Mouse (Mus musculus): ENCODE measurements around the gene Imp4. TPM values are rescaled to one million over a fixed set of nuclear protein-coding genes. Genes with fewer than 3 reads are reported as not detected.

The Imp4 gene
- polyA plus RNA-seq, 1 experiment from 2014 or later: 58.8 TPM

DNA sequence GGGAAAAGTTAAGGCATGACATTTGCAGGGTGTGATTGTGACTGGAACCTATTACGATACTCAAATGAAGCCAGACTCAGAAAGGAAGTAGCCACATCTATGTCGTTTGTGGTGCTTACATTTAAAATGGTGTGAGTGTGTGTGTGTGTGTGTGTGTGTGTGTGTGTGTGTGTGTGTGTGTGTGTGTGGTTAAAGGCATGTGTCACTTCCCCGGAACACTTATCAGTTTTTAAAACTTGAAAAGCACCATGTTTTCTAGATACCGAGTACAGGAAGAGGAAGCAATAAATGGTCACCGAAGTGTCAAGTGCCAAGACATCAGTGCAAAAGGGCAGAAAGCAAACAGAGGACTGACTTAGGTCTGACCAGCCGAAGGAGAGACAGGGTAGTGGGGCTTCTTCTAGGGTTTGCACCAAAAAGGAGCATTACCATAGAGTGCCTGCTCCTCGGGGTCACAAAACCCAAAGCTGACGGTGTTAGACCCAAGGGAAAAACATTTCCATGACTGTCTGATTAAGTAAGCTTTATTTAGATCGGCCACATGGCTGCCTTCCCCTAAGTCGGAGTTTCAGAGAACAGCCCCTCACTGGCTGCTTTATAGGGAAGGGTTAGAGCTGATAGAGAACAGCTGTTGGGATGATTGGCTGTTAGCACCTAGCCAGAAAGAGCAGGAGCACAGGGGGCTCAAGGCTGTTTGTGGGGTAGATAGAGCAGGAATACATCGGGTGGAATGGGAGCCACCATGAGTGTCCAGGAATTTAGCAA, 39.4 kb downstream of the Imp4 start:
- WGBS: 76% methylated on average over 11 of the region's 11 CpGs
- H3K9ac ChIP-seq (replicated peaks; ENCODE audit: low read depth, low read length): no peak overlapping the region
- ATAC-seq: no peak

GRCm38 (mm10) chr1:34480801-34481200, 41.1 kb downstream of the Imp4 start:
- ATAC-seq: no peak
- Histone ChIP-seq H3K4me1 (replicated peaks; ENCODE audit: control insufficient read depth, insufficient read depth, low read length) (peaks cover 4% of the 10 kb centered on the region), H3K27me3 (replicated peaks; ENCODE audit: control insufficient read depth, insufficient read depth, low read length) (no peaks in the 10 kb centered on the region), H3K36me3 (ENCODE audit: control insufficient read depth, insufficient read depth) (no peaks in the 10 kb centered on the region), H3K9me3 (ENCODE audit: control insufficient read depth, low read length) (no peaks in the 10 kb centered on the region), H3K27ac (ENCODE audit: low read length) (no peak overlapping the region), H3K9ac (replicated peaks; ENCODE audit: low read depth, low read length) (no peak overlapping the region), H3K4me3 (replicated peaks; ENCODE audit: low read length) (no peak overlapping the region), H3K4me2 (ENCODE audit: low read length) (no peak overlapping the region)
- WGBS: 86% methylated on average over 5 of the region's 5 CpGs

More for the DNA sequence above, 39.4 kb downstream of the Imp4 start:
- Histone ChIP-seq H3K4me1 (replicated peaks; ENCODE audit: control insufficient read depth, insufficient read depth, low read length) (no peaks in the 10 kb centered on the region), H3K9me3 (ENCODE audit: control insufficient read depth, low read length) (no peaks in the 10 kb centered on the region), H3K36me3 (ENCODE audit: control insufficient read depth, insufficient read depth) (no peaks in the 10 kb centered on the region), H3K27ac (ENCODE audit: low read length) (no peak overlapping the region), H3K27me3 (replicated peaks; ENCODE audit: control insufficient read depth, insufficient read depth, low read length) (no peaks in the 10 kb centered on the region), H3K4me2 (ENCODE audit: low read length) (no peak overlapping the region), H3K4me3 (replicated peaks; ENCODE audit: low read length) (no peak overlapping the region)

GRCm38 (mm10) chr1:34481920-34482669, 42.4 kb downstream of the Imp4 start:
- WGBS: 78% methylated on average over 5 of the region's 5 CpGs

GRCm38 (mm10) chr1:34484470-34484869, 44.8 kb downstream of the Imp4 start:
- 81% methylated on average over 10 of the region's 10 CpGs for WGBS
- no peaks in the 10 kb centered on the region for H3K36me3 ChIP-seq (ENCODE audit: control insufficient read depth, insufficient read depth)
- no peak for ATAC-seq
- H3K27me3 ChIP-seq (replicated peaks; ENCODE audit: control insufficient read depth, insufficient read depth, low read length): no peaks in the 10 kb centered on the region
- no peaks in the 10 kb centered on the region for H3K9me3 ChIP-seq (ENCODE audit: control insufficient read depth, low read length)
- H3K4me2 ChIP-seq (ENCODE audit: low read length): no peak overlapping the region
- H3K27ac ChIP-seq (ENCODE audit: low read length): no peak overlapping the region
- peaks cover 4% of the 10 kb centered on the region for H3K4me1 ChIP-seq (replicated peaks; ENCODE audit: control insufficient read depth, insufficient read depth, low read length)
- H3K4me3 ChIP-seq (replicated peaks; ENCODE audit: low read length): no peak overlapping the region
- no peak overlapping the region for H3K9ac ChIP-seq (replicated peaks; ENCODE audit: low read depth, low read length)

More at GRCm38 (mm10) chr1:34481920-34482669, 42.4 kb downstream of the Imp4 start:
- Histone ChIP-seq H3K27me3 (replicated peaks; ENCODE audit: control insufficient read depth, insufficient read depth, low read length) (no peaks in the 10 kb centered on the region), H3K4me2 (ENCODE audit: low read length) (no peak overlapping the region), H3K4me1 (replicated peaks; ENCODE audit: control insufficient read depth, insufficient read depth, low read length) (peaks cover 4% of the 10 kb centered on the region), H3K4me3 (replicated peaks; ENCODE audit: low read length) (no peak overlapping the region), H3K9me3 (ENCODE audit: control insufficient read depth, low read length) (no peaks in the 10 kb centered on the region), H3K27ac (ENCODE audit: low read length) (no peak overlapping the region), H3K9ac (replicated peaks; ENCODE audit: low read depth, low read length) (no peak overlapping the region), H3K36me3 (ENCODE audit: control insufficient read depth, insufficient read depth) (no peaks in the 10 kb centered on the region)
- no peak for ATAC-seq

- peak; percentile 65 for ATAC-seq
- WGBS: 10% methylated on average over 25 of the region's 25 CpGs
- Histone ChIP-seq H3K4me1 (replicated peaks; ENCODE audit: control insufficient read depth, insufficient read depth, low read length) (peaks cover 4% of the 10 kb centered on the region), H3K36me3 (ENCODE audit: control insufficient read depth, insufficient read depth) (no peaks in the 10 kb centered on the region), H3K4me3 (replicated peaks; ENCODE audit: low read length) (peak overlapping the region; percentile 29), H3K9ac (replicated peaks; ENCODE audit: low read depth, low read length) (peak overlapping the region; percentile 22; the same call in 1 of the 2 replicates), H3K9me3 (ENCODE audit: control insufficient read depth, low read length) (no peaks in the 10 kb centered on the region), H3K4me2 (ENCODE audit: low read length) (peak overlapping the region; percentile 53), H3K27me3 (replicated peaks; ENCODE audit: control insufficient read depth, insufficient read depth, low read length) (no peaks in the 10 kb centered on the region), H3K27ac (ENCODE audit: low read length) (no peak overlapping the region)
These were observed 46.0 kb downstream of the Imp4 start for GRCm38 (mm10) chr1:34485461-34486188.

GRCm38 (mm10) chr1:34487383-34487782, 47.7 kb downstream of the Imp4 start:
- 97% methylated on average over 3 of the region's 3 CpGs for WGBS
- Histone ChIP-seq H3K36me3 (ENCODE audit: control insufficient read depth, insufficient read depth) (no peaks in the 10 kb centered on the region), H3K27me3 (replicated peaks; ENCODE audit: control insufficient read depth, insufficient read depth, low read length) (no peaks in the 10 kb centered on the region), H3K4me3 (replicated peaks; ENCODE audit: low read length) (no peak overlapping the region), H3K27ac (ENCODE audit: low read length) (no peak overlapping the region), H3K9me3 (ENCODE audit: control insufficient read depth, low read length) (no peaks in the 10 kb centered on the region), H3K9ac (replicated peaks; ENCODE audit: low read depth, low read length) (no peak overlapping the region), H3K4me2 (ENCODE audit: low read length) (no peak overlapping the region), H3K4me1 (replicated peaks; ENCODE audit: control insufficient read depth, insufficient read depth, low read length) (peaks cover 4% of the 10 kb centered on the region)
- ATAC-seq: no peak

GRCm38 (mm10) chr1:34489852-34490541, 50.3 kb downstream of the Imp4 start:
- no peak overlapping the region for H3K27ac ChIP-seq (ENCODE audit: low read length)
- no peak overlapping the region for H3K4me3 ChIP-seq (replicated peaks; ENCODE audit: low read length)
- H3K4me1 ChIP-seq (replicated peaks; ENCODE audit: control insufficient read depth, insufficient read depth, low read length): peaks cover 4% of the 10 kb centered on the region
- no peak for ATAC-seq
- no peaks in the 10 kb centered on the region for H3K36me3 ChIP-seq (ENCODE audit: control insufficient read depth, insufficient read depth)
- WGBS: 90% methylated on average over 6 of the region's 6 CpGs
- no peak overlapping the region for H3K9ac ChIP-seq (replicated peaks; ENCODE audit: low read depth, low read length)
- no peaks in the 10 kb centered on the region for H3K9me3 ChIP-seq (ENCODE audit: control insufficient read depth, low read length)
- H3K27me3 ChIP-seq (replicated peaks; ENCODE audit: control insufficient read depth, insufficient read depth, low read length): no peaks in the 10 kb centered on the region
- no peak overlapping the region for H3K4me2 ChIP-seq (ENCODE audit: low read length)

DNA sequence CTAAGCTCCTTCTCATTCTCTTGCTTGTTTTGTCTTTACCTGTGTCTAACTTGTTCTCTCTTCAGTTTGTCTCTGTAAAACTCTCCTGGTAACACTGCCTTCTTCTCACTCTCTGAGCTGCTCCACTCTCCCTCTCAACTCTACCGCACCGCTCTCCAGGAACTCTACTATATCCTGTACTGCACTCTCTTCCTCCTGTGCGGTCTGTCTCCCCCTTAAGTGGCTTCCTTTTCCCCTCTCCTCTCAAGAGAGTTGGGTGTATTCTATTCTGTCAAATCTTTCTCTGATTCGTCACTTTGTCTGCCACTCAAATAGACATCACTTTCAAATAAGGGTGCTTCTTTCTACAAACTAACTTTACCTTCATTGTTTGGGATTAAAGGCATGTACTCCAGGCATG, 51.8 kb downstream of the Imp4 start:
- Histone ChIP-seq H3K27ac (ENCODE audit: low read length) (no peak overlapping the region), H3K4me2 (ENCODE audit: low read length) (no peak overlapping the region), H3K4me3 (replicated peaks; ENCODE audit: low read length) (no peak overlapping the region), H3K36me3 (ENCODE audit: control insufficient read depth, insufficient read depth) (no peaks in the 10 kb centered on the region), H3K9me3 (ENCODE audit: control insufficient read depth, low read length) (no peaks in the 10 kb centered on the region), H3K4me1 (replicated peaks; ENCODE audit: control insufficient read depth, insufficient read depth, low read length) (no peaks in the 10 kb centered on the region), H3K27me3 (replicated peaks; ENCODE audit: control insufficient read depth, insufficient read depth, low read length) (no peaks in the 10 kb centered on the region), H3K9ac (replicated peaks; ENCODE audit: low read depth, low read length) (no peak overlapping the region)
- ATAC-seq: no peak
- 89% methylated on average over 4 of the region's 4 CpGs for WGBS

Data from forebrain, embryonic 16.5 days (tissue).